Mouse (Mus musculus) CH12.LX (cell line): Measurements from ENCODE around the gene Ddx31. TPM values are rescaled to one million over a fixed set of nuclear protein-coding genes. Genes with fewer than 3 reads are reported as not detected.

ENCODE experiments used
- DNase-seq: peaks from one replicate; pipeline ENCODE4 v3.0.0-alpha.2; 2013; ENCODE audit errors: extremely low read depth
- H3K27ac ChIP-seq: 2 replicates; pipeline ENCODE4 v1.5.1; 2012; ENCODE audit warnings: low read depth, mild to moderate bottlenecking, control low read depth, moderate library complexity; ENCODE audit not compliant: insufficient read depth
- H3K27me3 ChIP-seq: replicated peaks from 2 replicates; pipeline ENCODE3; 2012; ENCODE audit warnings: inconsistent platforms
- H3K36me3 ChIP-seq, 2 experiments: replicated peaks in 1 of 2; 2 replicates each; pipeline versions ENCODE3 to v1.6.1; 2012; ENCODE audit warnings: inconsistent platforms in 1 of 2, low read length in 1 of 2, mild to moderate bottlenecking in 1 of 2, mixed read lengths in 1 of 2, moderate library complexity in 1 of 2; ENCODE audit not compliant: control insufficient read depth in 1 of 2, insufficient read depth in 1 of 2
- H3K4me1 ChIP-seq, 2 experiments: 2 replicates each; pipeline ENCODE4 v1.6.1; 2012; ENCODE audit warnings: inconsistent platforms in 1 of 2, moderate library complexity in 1 of 2; ENCODE audit not compliant: insufficient read depth in 2 of 2, control insufficient read depth in 1 of 2
- H3K4me2 ChIP-seq: 2 replicates; pipeline ENCODE4 v1.6.1; 2012; ENCODE audit warnings: low read depth, mild to moderate bottlenecking, control low read depth; ENCODE audit not compliant: poor library complexity, insufficient read depth, severe bottlenecking
- H3K4me3 ChIP-seq, 3 experiments: fragments of 150-350 bp in 1 of 3; sonication (generic) in 1 of 3; replicated peaks in 1 of 3; 2 replicates each; pipeline versions ENCODE3 to v1.5.1; 2011 to 2012; ENCODE audit warnings: low read depth in 2 of 3, low read length in 2 of 3, mild to moderate bottlenecking in 2 of 3, moderate library complexity in 2 of 3, control low read depth in 1 of 3, improper control_type of control experiment in 1 of 3, inconsistent platforms in 1 of 3, mixed read lengths in 1 of 3; ENCODE audit not compliant: poor library complexity in 1 of 3
- H3K79me2 ChIP-seq: replicated peaks from 2 replicates; pipeline ENCODE4 v1.6.1; 2012; ENCODE audit warnings: mild to moderate bottlenecking, moderate library complexity; ENCODE audit not compliant: control insufficient read depth, poor library complexity, insufficient read depth, severe bottlenecking; ENCODE audit errors: extremely low read depth
- H3K9ac ChIP-seq: 2 replicates; pipeline ENCODE4 v1.6.1; 2012; ENCODE audit warnings: low read depth, mild to moderate bottlenecking, control low read depth, moderate library complexity; ENCODE audit not compliant: insufficient read depth
- H3K9me3 ChIP-seq: replicated peaks from 2 replicates; pipeline ENCODE3; 2012; ENCODE audit warnings: low read length, inconsistent platforms, mixed read lengths
- CHD2 ChIP-seq: IDR thresholded peaks from 2 replicates; pipeline ENCODE4 v1.6.1; 2011; ENCODE audit warnings: low read length, improper control_type of control experiment
- CTCF ChIP-seq, 2 experiments: IDR thresholded peaks in 1 of 2; conservative IDR thresholded peaks in 1 of 2; 2 replicates each; pipeline ENCODE4 v1.5.1; 2011 to 2012; ENCODE audit warnings: low read depth in 2 of 2, low read length in 2 of 2, improper control_type of control experiment in 1 of 2, inconsistent platforms in 1 of 2, mild to moderate bottlenecking in 1 of 2, moderate library complexity in 1 of 2
- E2F4 ChIP-seq: IDR thresholded peaks from 2 replicates; pipeline ENCODE4 v1.6.1; 2011; ENCODE audit warnings: low read depth, low read length, improper control_type of control experiment; ENCODE audit not compliant: insufficient replicate concordance
- GABPA ChIP-seq: IDR thresholded peaks from 2 replicates; pipeline ENCODE4 v1.6.1; 2012; ENCODE audit warnings: low read depth, low read length, improper control_type of control experiment, inconsistent platforms; ENCODE audit not compliant: insufficient replicate concordance
- JUN ChIP-seq: IDR thresholded peaks from 2 replicates; pipeline ENCODE4 v1.6.1; 2011; ENCODE audit warnings: low read depth, mild to moderate bottlenecking, low read length, improper control_type of control experiment, moderate library complexity; ENCODE audit not compliant: insufficient read depth
- MAX ChIP-seq: IDR thresholded peaks from 2 replicates; pipeline ENCODE4 v1.6.1; 2011; ENCODE audit warnings: low read length, improper control_type of control experiment
- MYC ChIP-seq: IDR thresholded peaks from 2 replicates; pipeline ENCODE4 v1.6.1; 2011; ENCODE audit warnings: low read depth, mild to moderate bottlenecking, improper control_type of control experiment, low read length
- NRF1 ChIP-seq: IDR thresholded peaks from 2 replicates; pipeline ENCODE4 v1.6.1; 2014; ENCODE audit warnings: low read depth, mild to moderate bottlenecking, inconsistent platforms, low read length, improper control_type of control experiment, moderate library complexity
- PAX5 ChIP-seq: IDR thresholded peaks from 2 replicates; pipeline ENCODE4 v1.6.1; 2012; ENCODE audit warnings: low read length, inconsistent platforms, mixed read lengths
- TCF12 ChIP-seq: IDR thresholded peaks from 2 replicates; pipeline ENCODE4 v1.6.1; 2014; ENCODE audit warnings: low read depth, mild to moderate bottlenecking, inconsistent platforms, low read length, improper control_type of control experiment
- USF1 ChIP-seq: IDR thresholded peaks from 2 replicates; pipeline ENCODE4 v1.6.1; 2014; ENCODE audit warnings: low read depth, mild to moderate bottlenecking, inconsistent platforms, low read length, improper control_type of control experiment
- ZC3H11A ChIP-seq: IDR thresholded peaks from 2 replicates; pipeline ENCODE4 v1.6.1; 2012; ENCODE audit warnings: low read depth, mild to moderate bottlenecking, inconsistent platforms, low read length, improper control_type of control experiment
- ZMIZ1 ChIP-seq: IDR thresholded peaks from 2 replicates; pipeline ENCODE4 v1.6.1; 2012; ENCODE audit warnings: low read depth, mild to moderate bottlenecking, inconsistent platforms, low read length, improper control_type of control experiment
- dilution Hi-C: fragments of 300-500 bp; cut with MboI; formaldehyde crosslinking; loops from 2 replicates; pipeline ENCODE4 v1.14.3; 2020; ENCODE audit warnings: low sequenced_read_pairs; ENCODE audit not compliant: extremely low pct_unique_long_range_greater_than_20kb, extremely low pct_ligation_motif_present
- in situ Hi-C: fragments of 300-500 bp; cut with MboI; formaldehyde crosslinking; loops from 3 replicates; pipeline ENCODE4 v1.14.3; 2019; ENCODE audit warnings: low sequenced_read_pairs, low pct_ligation_motif_present, low pct_unique_long_range_greater_than_20kb, mixed read lengths
- polyA plus RNA-seq: library from polyadenylated mRNA; unstranded; fragments of >175 nt; gene quantifications from 2 replicates; pipeline ENCODE4 v1.2.1, GENCODE M21; 2012; ENCODE audit warnings: low read depth; ENCODE audit not compliant: insufficient read length
- total RNA-seq, 2 experiments: library from RNA; depleted of rRNA; stranded (reverse); fragments of 300-350 nt in 1 of 2; fragments of >200 nt in 1 of 2; gene quantifications; 2 replicates each; pipeline ENCODE4 v1.2.3; 2012 to 2014

Ddx31 gene
- total and polyA plus RNA-seq, 3 experiments = 15.9 to 26.8 (median 18.8) TPM

- no peaks in the 10 kb centered on the region for H3K9me3 ChIP-seq
- H3K9ac ChIP-seq = no peak overlapping the region
- H3K27ac ChIP-seq = no peak overlapping the region
- dilution Hi-C loops (no loop called here), in situ Hi-C loops (no loop called here)
- no peak overlapping the region for H3K4me2 ChIP-seq
- peaks cover 9 to 26% of the 10 kb centered on the region in 2 experiments for H3K36me3 ChIP-seq
- H3K79me2 ChIP-seq = no peaks in the 10 kb centered on the region
- no peak overlapping the region for H3K4me3 ChIP-seq
- TF ChIP-seq MAX = no peak
- no peaks in the 10 kb centered on the region for H3K4me1 ChIP-seq
- DNase-seq = no peak
- no peaks in the 10 kb centered on the region for H3K27me3 ChIP-seq
Observed at GRCm38 (mm10) chr2:28818866-28819265, 21.3 kb upstream of the Ddx31 start.

- no peak for DNase-seq
- no peak overlapping the region for H3K27ac ChIP-seq
- H3K9ac ChIP-seq = no peak overlapping the region
- H3K9me3 ChIP-seq = no peaks in the 10 kb centered on the region
- dilution Hi-C loops = no loop called here
- in situ Hi-C loops = no loop called here
- peaks cover 70 to 97% of the 10 kb centered on the region in 2 experiments for H3K36me3 ChIP-seq
- peaks cover 22% of the 10 kb centered on the region for H3K79me2 ChIP-seq
- H3K4me2 ChIP-seq = no peak overlapping the region
- peaks cover 0 to 27% of the 10 kb centered on the region in 2 experiments; a peak in 2 of 4 replicates for H3K4me1 ChIP-seq
- TF ChIP-seq CTCF (conservative IDR thresholded peaks at IDR 0.05 in 1 of 2, IDR thresholded peaks at IDR 0.05 in 1 of 2; ENCODE audit: low read depth in 2 of 2, low read length in 2 of 2) = peak in 1 of 2 experiments; percentile 17; a peak in 1 of 4 replicates
- TF ChIP-seq ZMIZ1 = no peak
- no peak for TF ChIP-seq E2F4
- H3K27me3 ChIP-seq = no peaks in the 10 kb centered on the region
- no peak overlapping the region for H3K4me3 ChIP-seq
Observed at GRCm38 (mm10) chr2:28829265-28829664, 10.9 kb upstream of the Ddx31 start.

- Histone ChIP-seq H3K9ac (no peak overlapping the region), H3K4me2 (no peak overlapping the region), H3K79me2 (peaks cover 64% of the 10 kb centered on the region), H3K27ac (no peak overlapping the region), H3K9me3 (no peaks in the 10 kb centered on the region), H3K4me1 (peaks cover 4 to 53% of the 10 kb centered on the region in 2 experiments; a peak in 3 of 4 replicates), H3K27me3 (no peaks in the 10 kb centered on the region), H3K36me3 (peaks cover 21 to 58% of the 10 kb centered on the region in 2 experiments), H3K4me3 (no peak overlapping the region)
- no peak for DNase-seq
- TF ChIP-seq PAX5 (no peak), GABPA (no peak), USF1 (no peak), TCF12 (no peak), MYC (no peak), CHD2 (no peak), JUN (no peak), ZC3H11A (no peak), NRF1 (no peak)
- dilution Hi-C loops = no loop called here
- in situ Hi-C loops = no loop called here
Observed at GRCm38 (mm10) chr2:28836181-28836940, 3.8 kb upstream of the Ddx31 start.
